Mouse (Mus musculus) limb, embryonic 11.5 days (tissue): ENCODE data around the gene Ulk4. TPM values are rescaled to one million over a fixed set of nuclear protein-coding genes. Genes with fewer than 3 reads are reported as not detected.

Source experiments
- ATAC-seq: fragments of 200-750 bp; cut with Nextera tagmentation; 2 replicates; pipeline ENCODE4 v1.8.0; 2017; ENCODE audit warnings: low read depth; ENCODE audit not compliant: insufficient number of reproducible peaks, low FRiP score, low TSS enrichment
- DNase-seq: peaks from one replicate; pipeline ENCODE4 v3.0.0-alpha.2; 2015; ENCODE audit warnings: low spot score
- H3K27ac ChIP-seq: fragments of 300-500 bp; sonication (generic); replicated peaks from 2 replicates; pipeline ENCODE4 v1.5.1; 2014; ENCODE audit warnings: low read depth, mild to moderate bottlenecking, low read length
- H3K27me3 ChIP-seq: fragments of 300-500 bp; sonication (generic); 2 replicates; pipeline ENCODE4 v1.6.1; 2014; ENCODE audit warnings: mild to moderate bottlenecking, low read length, mixed read lengths; ENCODE audit not compliant: control insufficient read depth, insufficient read depth
- H3K36me3 ChIP-seq: fragments of 300-500 bp; sonication (generic); 2 replicates; pipeline ENCODE4 v1.6.1; 2014; ENCODE audit warnings: mild to moderate bottlenecking, low read length, moderate library complexity, mixed read lengths; ENCODE audit not compliant: control insufficient read depth, insufficient read depth
- H3K4me1 ChIP-seq: fragments of 300-500 bp; sonication (generic); 2 replicates; pipeline ENCODE4 v1.6.1; 2014; ENCODE audit warnings: low read length, mixed read lengths; ENCODE audit not compliant: control insufficient read depth, insufficient read depth
- H3K4me2 ChIP-seq: fragments of 300-500 bp; sonication (generic); 2 replicates; pipeline ENCODE4 v1.6.1; 2014; ENCODE audit warnings: low read depth, mild to moderate bottlenecking, moderate library complexity; ENCODE audit not compliant: severe bottlenecking
- H3K4me3 ChIP-seq: fragments of 300-500 bp; sonication (generic); 2 replicates; pipeline ENCODE4 v1.5.1; 2014; ENCODE audit warnings: low read depth, low read length
- H3K9ac ChIP-seq: fragments of 300-500 bp; sonication (generic); 2 replicates; pipeline ENCODE4 v1.6.1; 2014; ENCODE audit warnings: mild to moderate bottlenecking, low read length
- H3K9me3 ChIP-seq: fragments of 300-500 bp; sonication (generic); 2 replicates; pipeline ENCODE4 v1.6.1; 2016; ENCODE audit warnings: low read length; ENCODE audit not compliant: control insufficient read depth
- WGBS: fragments of 180-500 bp; shearing (Covaris S2); extraction: QIAGEN DNeasy Blood & Tissue Kit; methylation state at CpG from one replicate; pipeline ENCODE4 v1.1.7; 2014; 5-methylcytosine and 5-hydroxymethylcytosine counted together
- polyA plus RNA-seq: library from polyadenylated mRNA; unstranded; fragments of >200 nt; fragmentation: Nextera tagmentation; extraction: Ambion mirVana; gene quantifications from 2 replicates; pipeline ENCODE4 v1.2.1, GENCODE M21; 2014

Ulk4 gene
- polyA plus RNA-seq, 1 experiment from 2014 or later = 147 TPM

DNA sequence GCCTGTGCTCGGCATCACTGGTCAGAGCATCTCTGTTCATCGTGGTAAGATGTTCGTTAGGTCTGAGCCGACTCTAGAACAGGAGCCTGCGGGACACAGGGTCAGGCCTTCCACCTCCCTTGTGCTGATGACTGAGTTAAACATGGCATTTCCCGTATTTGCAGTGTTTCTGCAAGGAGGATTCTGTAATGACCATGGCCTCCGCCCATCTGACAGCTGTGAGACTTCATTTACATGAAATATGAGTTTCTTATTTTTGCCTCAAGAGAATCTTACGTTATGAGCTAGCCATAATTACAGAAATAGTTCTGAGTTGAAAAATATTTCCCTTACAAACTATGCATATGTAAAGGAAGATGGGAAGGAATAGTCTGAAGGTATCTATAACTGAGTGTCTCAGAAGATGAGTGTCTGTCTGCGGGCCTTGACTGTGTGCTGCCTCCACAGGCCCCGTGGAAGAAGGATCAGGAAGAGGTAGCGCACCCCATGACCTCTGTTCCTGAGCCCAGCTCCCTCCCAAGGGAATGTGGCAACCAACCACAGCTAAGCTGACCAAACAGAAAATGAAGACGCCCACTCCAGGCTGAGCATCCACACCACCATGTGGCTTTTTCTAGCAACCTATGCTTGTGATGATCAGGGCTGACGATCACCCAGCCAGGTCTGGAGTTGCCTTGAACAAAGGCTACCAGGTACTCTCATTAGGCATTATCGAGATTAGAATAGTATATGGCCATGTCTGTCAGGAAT, 212.2 kb downstream of the Ulk4 start:
- no peaks in the 10 kb centered on the region for H3K27me3 ChIP-seq
- H3K27ac ChIP-seq = no peak overlapping the region
- no peak overlapping the region for H3K4me2 ChIP-seq
- DNase-seq (no peak), ATAC-seq (no peak)
- H3K4me1 ChIP-seq = peaks cover 4% of the 10 kb centered on the region; the same call in 1 of the 2 replicates
- H3K9ac ChIP-seq = no peak overlapping the region
- H3K4me3 ChIP-seq = no peak overlapping the region
- no peaks in the 10 kb centered on the region for H3K9me3 ChIP-seq
- 79% methylated on average over 14 of the region's 14 CpGs for WGBS
- H3K36me3 ChIP-seq = no peaks in the 10 kb centered on the region

- no peak for ATAC-seq
- DNase-seq = no peak
- Histone ChIP-seq H3K4me1 (0 out of 2 replicates have a peak, but pooled peaks cover 2% of the 10 kb centered on the region), H3K36me3 (no peaks in the 10 kb centered on the region), H3K27ac (no peak overlapping the region), H3K4me3 (no peak overlapping the region), H3K27me3 (no peaks in the 10 kb centered on the region), H3K4me2 (no peak overlapping the region), H3K9ac (no peak overlapping the region), H3K9me3 (no peaks in the 10 kb centered on the region)
- 47% methylated on average over 3 of the region's 3 CpGs for WGBS
Measured at GRCm38 (mm10) chr9:121062671-121063070, 214.3 kb downstream of the Ulk4 start.

- DNase-seq = no peak
- Histone ChIP-seq H3K4me1 (0 out of 2 replicates have a peak, but pooled peaks cover 2% of the 10 kb centered on the region), H3K27me3 (no peaks in the 10 kb centered on the region), H3K4me3 (no peak overlapping the region), H3K9me3 (no peaks in the 10 kb centered on the region), H3K4me2 (no peak overlapping the region), H3K36me3 (no peaks in the 10 kb centered on the region), H3K27ac (no peak overlapping the region), H3K9ac (no peak overlapping the region)
- ATAC-seq = no peak
- WGBS = 68% methylated on average over 12 of the region's 12 CpGs
Measured at GRCm38 (mm10) chr9:121061820-121062623, 215.0 kb downstream of the Ulk4 start.

DNA sequence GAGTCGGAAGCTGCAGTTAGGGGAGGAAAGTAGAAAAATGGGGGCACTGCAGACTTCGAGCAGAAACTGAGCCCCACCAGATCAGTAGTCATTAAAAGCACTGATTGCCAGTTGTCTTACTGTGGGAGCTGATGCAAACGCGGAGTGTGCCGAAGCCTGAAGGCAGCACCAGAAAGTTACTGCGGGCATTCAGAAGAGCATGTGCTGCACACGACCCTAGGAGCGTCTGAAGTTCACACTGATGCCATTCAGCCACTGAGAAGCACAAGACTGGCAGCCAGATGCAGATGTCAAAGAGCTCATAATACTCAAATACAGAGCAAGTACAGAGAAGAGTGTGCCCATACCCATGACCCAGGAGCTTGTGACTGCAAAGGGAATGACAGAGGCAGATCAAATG, 216.7 kb downstream of the Ulk4 start:
- Histone ChIP-seq H3K27me3 (no peaks in the 10 kb centered on the region), H3K36me3 (no peaks in the 10 kb centered on the region), H3K4me2 (no peak overlapping the region), H3K27ac (no peak overlapping the region), H3K4me1 (no peaks in the 10 kb centered on the region), H3K9ac (no peak overlapping the region), H3K4me3 (no peak overlapping the region), H3K9me3 (no peaks in the 10 kb centered on the region)
- 70% methylated on average over 8 of the region's 8 CpGs for WGBS
- DNase-seq = no peak
- ATAC-seq = no peak

GRCm38 (mm10) chr9:121059286-121059685, 217.7 kb downstream of the Ulk4 start:
- Histone ChIP-seq H3K27ac (no peak overlapping the region), H3K4me2 (no peak overlapping the region), H3K4me3 (no peak overlapping the region), H3K4me1 (no peaks in the 10 kb centered on the region), H3K9ac (no peak overlapping the region), H3K27me3 (no peaks in the 10 kb centered on the region), H3K9me3 (no peaks in the 10 kb centered on the region), H3K36me3 (no peaks in the 10 kb centered on the region)
- WGBS = 96% methylated on average over 3 of the region's 3 CpGs
- DNase-seq = no peak
- ATAC-seq = no peak

- WGBS = 90% methylated on average over 8 of the region's 8 CpGs
- Histone ChIP-seq H3K27ac (no peak overlapping the region), H3K4me2 (no peak overlapping the region)
Measured at GRCm38 (mm10) chr9:121058538-121058937, 218.5 kb downstream of the Ulk4 start.

GRCm38 (mm10) chr9:121058116-121058515, 218.9 kb downstream of the Ulk4 start:
- ATAC-seq = no peak
- Histone ChIP-seq H3K4me3 (no peak overlapping the region), H3K9ac (no peak overlapping the region), H3K4me2 (no peak overlapping the region), H3K9me3 (no peaks in the 10 kb centered on the region), H3K4me1 (no peaks in the 10 kb centered on the region), H3K27ac (no peak overlapping the region), H3K36me3 (no peaks in the 10 kb centered on the region), H3K27me3 (no peaks in the 10 kb centered on the region)
- DNase-seq = no peak
- WGBS = 88% methylated on average over 7 of the region's 7 CpGs

More at GRCm38 (mm10) chr9:121058538-121058937, 218.5 kb downstream of the Ulk4 start:
- H3K27me3 ChIP-seq = no peaks in the 10 kb centered on the region
- DNase-seq = no peak
- ATAC-seq = no peak
- no peak overlapping the region for H3K9ac ChIP-seq
- no peaks in the 10 kb centered on the region for H3K9me3 ChIP-seq
- H3K4me1 ChIP-seq = no peaks in the 10 kb centered on the region
- H3K36me3 ChIP-seq = no peaks in the 10 kb centered on the region
- no peak overlapping the region for H3K4me3 ChIP-seq

DNA sequence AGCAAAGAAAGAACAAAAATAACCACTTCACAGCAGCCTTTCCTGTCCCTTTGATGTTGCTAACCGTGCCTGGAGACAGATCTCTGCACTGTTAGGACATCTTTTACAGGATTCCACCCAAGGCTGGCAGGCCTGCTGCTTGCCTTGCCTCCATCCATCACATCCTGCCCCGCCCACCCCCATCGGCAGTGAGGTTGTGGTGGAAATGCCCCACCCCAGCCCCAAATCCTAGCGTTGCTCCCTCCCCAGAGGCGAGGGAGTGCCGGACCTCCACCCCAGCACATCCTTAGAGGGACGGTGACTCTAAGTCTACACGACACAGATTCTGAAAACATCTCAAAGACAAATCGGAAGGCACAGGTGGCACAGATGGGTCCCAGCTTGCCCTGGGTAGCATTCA, 219.6 kb downstream of the Ulk4 start:
- Histone ChIP-seq H3K36me3 (no peaks in the 10 kb centered on the region), H3K4me1 (no peaks in the 10 kb centered on the region), H3K27ac (no peak overlapping the region), H3K4me2 (no peak overlapping the region), H3K9me3 (no peaks in the 10 kb centered on the region), H3K27me3 (no peaks in the 10 kb centered on the region), H3K9ac (no peak overlapping the region), H3K4me3 (no peak overlapping the region)
- no peak for ATAC-seq
- no peak for DNase-seq
- WGBS = 27% methylated on average over 9 of the region's 9 CpGs
